Mouse (Mus musculus) heart, postnatal 14 days (tissue): ENCODE data around the gene Gse1. TPM values are rescaled to one million over a fixed set of nuclear protein-coding genes. Genes with fewer than 3 reads are reported as not detected.

Experiments
- DNase-seq, 2 experiments: peaks; one replicate each; pipeline ENCODE4 v3.0.0; 2021 to 2022
- intact Hi-C: fragments of 180-260 bp; cut with DNase I; formaldehyde crosslinking; loops from one replicate; pipeline ENCODE4 v1.15.1; 2025
- total RNA-seq, 2 experiments: library from RNA; stranded (reverse); gene quantifications; 2 replicates each; pipeline ENCODE4 v1.2.3; 2021

The Gse1 gene
- total RNA-seq, 2 experiments from 2014 or later: 29.0 to 33.1 TPM

DNA sequence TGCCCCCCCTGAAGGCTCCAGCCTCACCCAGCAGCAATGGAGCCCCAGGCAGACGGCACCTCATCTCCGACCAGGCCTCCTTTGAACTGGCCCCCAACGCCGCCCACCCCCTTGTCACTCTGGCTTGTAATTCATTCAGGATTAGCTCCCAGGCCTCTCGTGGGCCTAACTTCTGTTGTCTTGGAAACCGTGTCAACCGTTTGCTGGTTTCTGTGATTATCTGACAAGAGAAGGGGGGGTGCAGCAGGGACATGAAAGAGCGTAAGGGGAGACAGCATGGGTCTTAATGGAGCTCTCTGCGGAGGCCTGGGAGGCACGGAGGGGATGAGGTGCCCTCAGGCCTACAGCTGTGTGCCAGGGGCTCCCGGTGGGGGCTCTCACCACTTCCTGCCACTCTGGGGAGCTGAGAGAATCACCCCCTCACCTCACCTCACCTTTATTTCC lies 269.3 kb downstream of the Gse1 start:
- no peak for DNase-seq
- intact Hi-C loops: no loop called here

GRCm38 (mm10) chr8:120498349-120498831 lies 270.1 kb downstream of the Gse1 start:
- no peak for DNase-seq

GRCm38 (mm10) chr8:120498926-120499605 lies 270.8 kb downstream of the Gse1 start:
- intact Hi-C loops: no loop called here
- DNase-seq: peak; percentile 63 to 75

More at GRCm38 (mm10) chr8:120498349-120498831, 270.1 kb downstream of the Gse1 start:
- intact Hi-C loops: no loop called here

- DNase-seq: no peak
- intact Hi-C loops: no loop called here
These were observed 272.5 kb downstream of the Gse1 start for GRCm38 (mm10) chr8:120500701-120501261.

- DNase-seq: no peak
- intact Hi-C loops: no loop called here
These were observed 273.2 kb downstream of the Gse1 start for GRCm38 (mm10) chr8:120501426-120501825.

GRCm38 (mm10) chr8:120502428-120502827 lies 274.2 kb downstream of the Gse1 start:
- intact Hi-C loops: no loop called here

GRCm38 (mm10) chr8:120504251-120505081 lies 276.2 kb downstream of the Gse1 start:
- DNase-seq: peak; percentile 62 to 77
- intact Hi-C loops: no loop called here

More at GRCm38 (mm10) chr8:120502428-120502827, 274.2 kb downstream of the Gse1 start:
- no peak for DNase-seq

GRCm38 (mm10) chr8:120505082-120505511 lies 276.8 kb downstream of the Gse1 start:
- no peak for DNase-seq
- intact Hi-C loops: no loop called here

GRCm38 (mm10) chr8:120505619-120506310 lies 277.5 kb downstream of the Gse1 start:
- DNase-seq: no peak
- intact Hi-C loops: no loop called here

DNA sequence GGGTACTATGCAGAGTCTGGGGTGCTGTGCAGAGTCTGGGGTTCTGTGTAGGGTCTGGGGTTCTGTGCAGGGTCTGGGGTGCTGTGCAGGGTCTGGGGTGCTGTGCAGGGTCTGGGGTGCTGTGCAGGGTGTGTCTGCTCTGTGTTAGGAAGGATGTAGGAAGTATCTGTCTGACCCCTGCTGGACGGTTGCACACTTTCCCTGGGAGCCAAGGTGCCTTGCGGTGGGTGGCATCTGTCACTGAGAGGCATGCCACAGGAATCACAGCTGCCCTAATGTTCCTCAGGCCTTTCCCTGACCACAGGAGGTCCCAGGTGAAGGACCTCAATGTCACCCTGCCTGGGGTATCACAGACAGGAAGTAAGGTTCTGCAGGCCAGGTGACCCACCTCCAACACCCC lies 278.3 kb downstream of the Gse1 start:
- intact Hi-C loops: no loop called here
- DNase-seq: no peak

DNA sequence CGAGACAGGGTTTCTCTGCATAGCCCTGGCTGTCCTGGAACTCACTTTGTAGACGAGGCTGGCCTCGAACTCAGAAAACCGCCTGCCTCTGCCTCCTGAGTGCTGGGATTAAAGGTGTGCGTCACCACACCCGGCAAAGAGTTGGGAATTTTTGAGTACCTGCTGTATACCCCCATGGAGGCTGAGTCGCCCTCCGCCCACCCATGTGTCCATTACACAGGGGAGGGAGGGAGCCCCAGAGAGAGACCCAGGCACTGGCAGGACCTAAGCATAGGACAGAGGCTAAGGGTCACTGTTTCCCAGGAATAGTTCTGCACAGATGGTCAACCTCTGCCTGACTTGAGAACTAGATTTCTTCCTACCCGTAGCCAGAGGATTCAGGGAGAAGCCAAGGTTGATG lies 279.0 kb downstream of the Gse1 start:
- intact Hi-C loops: no loop called here
- no peak for DNase-seq

DNA sequence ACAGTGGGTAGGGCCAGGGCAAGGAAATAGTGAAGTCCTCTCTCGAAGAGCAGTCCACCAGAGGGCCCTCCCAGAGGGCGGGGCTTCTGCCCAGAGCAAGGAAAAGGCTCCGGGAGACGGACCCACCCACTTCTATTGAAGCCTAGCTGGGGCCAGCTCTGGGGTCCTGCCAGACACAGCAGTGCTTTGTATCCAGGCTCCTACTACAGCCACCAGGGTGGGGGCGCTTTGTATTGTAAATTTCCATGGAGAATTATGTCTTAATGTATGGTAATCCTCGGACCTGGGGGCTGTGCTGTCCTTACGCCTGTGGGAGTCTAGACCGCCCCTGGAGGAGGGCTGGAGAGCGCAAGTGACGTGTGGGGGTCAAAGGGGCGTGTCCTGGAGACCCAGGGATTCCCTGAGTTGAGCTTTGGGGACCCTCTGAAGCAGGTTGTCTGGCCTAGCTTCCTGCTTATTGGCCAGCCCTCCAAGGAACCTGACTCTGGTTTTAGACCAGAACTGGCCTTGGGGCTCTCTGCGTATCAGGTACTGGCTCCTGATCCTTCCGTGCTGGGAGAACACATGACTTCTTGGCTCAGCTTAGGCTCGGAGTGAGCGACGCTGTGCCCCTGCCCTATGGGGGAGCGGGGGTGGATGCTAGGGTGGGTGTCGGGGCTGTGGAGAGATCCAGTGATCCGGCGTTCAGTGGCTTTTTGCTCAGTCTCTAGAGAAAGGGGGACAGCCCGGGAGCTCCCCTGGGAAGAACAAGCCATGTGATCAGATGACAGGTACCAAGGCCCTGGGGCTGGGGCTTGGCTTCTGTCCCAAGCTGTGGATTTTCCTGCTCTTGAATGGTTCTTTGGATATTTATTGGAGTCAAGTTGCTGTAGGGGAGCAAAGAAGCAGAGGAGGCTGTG lies 281.1 kb downstream of the Gse1 start:
- no peak for DNase-seq
- intact Hi-C loops: loop anchor here (2.0 kb wide), 1 partner anchor 23 kb away; no protein-coding TSS in a partner anchor

DNA sequence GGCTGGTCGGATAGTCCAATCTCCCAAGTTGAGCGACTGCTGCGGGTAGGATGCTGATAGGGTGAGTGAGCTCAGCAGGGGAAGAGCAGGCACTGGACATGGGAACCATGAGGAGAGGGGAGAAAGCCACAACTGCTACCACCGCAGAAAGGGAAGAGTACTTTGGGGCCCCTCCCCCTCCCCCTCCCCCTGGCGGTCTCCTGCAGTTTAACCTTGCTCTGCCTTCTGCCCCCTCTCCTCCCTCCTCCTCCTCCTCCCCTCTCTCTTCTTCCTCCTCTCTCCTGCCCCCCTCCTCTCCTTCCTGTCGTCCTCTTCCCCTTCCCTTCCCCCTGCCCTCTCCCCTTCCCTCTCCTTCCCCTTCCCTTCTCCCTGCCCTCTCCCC lies 281.8 kb downstream of the Gse1 start:
- intact Hi-C loops: no loop called here
- DNase-seq: no peak

GRCm38 (mm10) chr8:120510863-120511457 lies 282.7 kb downstream of the Gse1 start:
- DNase-seq: no peak
- intact Hi-C loops: no loop called here

DNA sequence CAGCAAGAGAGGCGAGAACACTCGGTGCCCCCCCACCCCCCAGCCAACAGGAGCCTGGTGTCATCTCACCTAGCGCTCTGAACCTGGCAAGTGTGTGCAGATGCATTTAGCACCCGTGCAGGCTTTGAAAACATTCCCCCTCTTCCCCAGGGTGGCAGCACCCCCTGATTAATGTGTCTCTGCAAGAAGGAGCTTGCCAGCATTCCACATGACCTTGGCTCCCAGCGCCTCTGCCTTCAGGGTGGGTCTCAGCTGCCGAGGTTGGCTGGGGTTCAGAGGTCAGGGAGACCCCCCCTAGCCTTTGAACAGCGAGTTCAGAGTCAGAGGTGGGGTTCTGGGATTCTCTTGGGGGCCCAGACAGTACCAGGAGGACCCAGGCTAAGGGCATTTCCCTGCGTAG lies 283.5 kb downstream of the Gse1 start:
- DNase-seq: no peak
- intact Hi-C loops: no loop called here

- no peak for DNase-seq
- intact Hi-C loops: no loop called here
These were observed 284.1 kb downstream of the Gse1 start for GRCm38 (mm10) chr8:120512326-120512725.

GRCm38 (mm10) chr8:120513145-120513544 lies 284.9 kb downstream of the Gse1 start:
- intact Hi-C loops: no loop called here
- DNase-seq: no peak

DNA sequence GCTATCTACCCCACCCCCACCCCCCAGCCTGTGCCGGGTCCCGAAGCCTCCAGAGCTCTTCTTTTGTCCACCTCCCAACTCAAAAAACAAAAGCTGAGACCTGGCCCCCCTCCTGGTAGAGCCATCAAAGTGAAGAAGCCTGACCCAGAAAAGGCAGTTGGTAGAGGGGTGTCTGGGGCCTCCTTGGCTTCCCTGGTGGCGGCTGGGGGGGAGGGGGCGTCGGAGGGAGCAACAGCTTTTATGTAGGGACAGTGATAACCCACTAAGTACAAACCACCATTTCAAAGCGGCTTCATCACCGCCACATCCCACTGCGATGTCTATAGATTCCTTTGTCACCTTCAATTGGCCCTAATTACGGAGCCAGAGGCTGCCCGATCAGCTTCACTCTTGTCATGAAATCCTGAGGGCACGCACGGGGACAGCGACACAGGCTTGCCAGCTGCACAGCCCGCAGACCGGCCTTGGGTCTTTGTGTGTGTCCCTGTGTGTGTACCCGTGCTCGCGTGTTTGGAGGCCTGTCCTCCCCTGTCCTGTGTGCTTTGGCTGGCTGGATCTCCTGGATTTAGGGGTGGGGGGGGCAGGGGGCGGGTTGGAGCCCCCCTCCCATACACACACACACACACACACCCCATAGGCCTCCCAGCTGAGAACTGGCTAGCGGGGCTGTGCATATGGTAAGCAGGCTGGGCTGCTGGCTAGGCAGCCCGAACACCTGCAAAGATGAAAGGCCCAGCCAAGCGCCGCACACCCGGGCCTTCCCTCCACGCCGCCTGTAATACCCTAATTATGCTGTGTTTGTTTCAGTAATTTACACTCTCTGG lies 285.6 kb downstream of the Gse1 start:
- intact Hi-C loops: no loop called here
- no peak for DNase-seq
